Mouse (Mus musculus) cerebellum, adult (tissue): ENCODE measurements at regions not wholly inside any gene's neighbourhood (a gene's known extent, or its start where the extent isn't known, plus 50 kb on each side); places are given as distances from the start of the nearest gene placed in this dataset.

ENCODE experiments used
- ATAC-seq: cut with Nextera tagmentation; 2 replicates; pipeline ENCODE4 v1.9.2; 2017; ENCODE audit warnings: mild to moderate bottlenecking, moderate library complexity, mixed read lengths; ENCODE audit not compliant: insufficient number of reproducible peaks, low FRiP score, low TSS enrichment

- 0 out of 2 replicates have a peak, but pooled peaks have one; percentile 31 for ATAC-seq
Measured at GRCm38 (mm10) chr17:50428004-50428560, 81.1 kb upstream of the Plcl2 start.

GRCm38 (mm10) chr17:50432559-50432958 is 76.6 kb upstream of the Plcl2 start:
- no peak for ATAC-seq

- ATAC-seq: 0 out of 2 replicates have a peak, but pooled peaks have one; percentile 6
Measured at GRCm38 (mm10) chr17:50438960-50439359, 70.2 kb upstream of the Plcl2 start.

- peak; percentile 76 for ATAC-seq
Measured at GRCm38 (mm10) chr17:50439365-50439764, 69.8 kb upstream of the Plcl2 start.

GRCm38 (mm10) chr17:50442062-50442461 is 67.1 kb upstream of the Plcl2 start:
- no peak for ATAC-seq

GRCm38 (mm10) chr17:50442905-50443304 is 66.3 kb upstream of the Plcl2 start:
- no peak for ATAC-seq

- ATAC-seq: no peak
Measured at GRCm38 (mm10) chr17:50443376-50444022, 65.7 kb upstream of the Plcl2 start.

- no peak for ATAC-seq
Measured at GRCm38 (mm10) chr17:50444023-50444389, 65.2 kb upstream of the Plcl2 start.

GRCm38 (mm10) chr17:50448693-50449092 is 60.5 kb upstream of the Plcl2 start:
- ATAC-seq: no peak

- no peak for ATAC-seq
Measured at GRCm38 (mm10) chr17:50451606-50452005, 57.6 kb upstream of the Plcl2 start.

GRCm38 (mm10) chr17:50453524-50453923 is 55.7 kb upstream of the Plcl2 start:
- no peak for ATAC-seq

- no peak for ATAC-seq
Measured at GRCm38 (mm10) chr17:50453956-50454355, 55.2 kb upstream of the Plcl2 start.

GRCm38 (mm10) chr17:50454917-50455316 is 54.3 kb upstream of the Plcl2 start:
- ATAC-seq: no peak

GRCm38 (mm10) chr17:50455719-50456118 is 53.5 kb upstream of the Plcl2 start:
- ATAC-seq: no peak

GRCm38 (mm10) chr17:50457053-50457697 is 52.0 kb upstream of the Plcl2 start:
- no peak for ATAC-seq

GRCm38 (mm10) chr17:50458232-50458631 is 51.0 kb upstream of the Plcl2 start:
- ATAC-seq: no peak
